Mouse (Mus musculus) kidney, postnatal 14 days (tissue): ENCODE results near the gene Rnaseh2c.
A peak's percentile ranks its signal among the peaks of the same experiment; 100 is the strongest.

Experiments
- DNase-seq: peaks from one replicate; pipeline ENCODE4 v3.0.0; 2022; ENCODE audit warnings: mixed read lengths

Rnaseh2c gene

GRCm38 (mm10) chr19:5575336-5575735 lies 26.3 kb upstream of the Rnaseh2c start:
- DNase-seq, result no peak

GRCm38 (mm10) chr19:5579971-5580370 lies 21.7 kb upstream of the Rnaseh2c start:
- DNase-seq, result no peak

DNA sequence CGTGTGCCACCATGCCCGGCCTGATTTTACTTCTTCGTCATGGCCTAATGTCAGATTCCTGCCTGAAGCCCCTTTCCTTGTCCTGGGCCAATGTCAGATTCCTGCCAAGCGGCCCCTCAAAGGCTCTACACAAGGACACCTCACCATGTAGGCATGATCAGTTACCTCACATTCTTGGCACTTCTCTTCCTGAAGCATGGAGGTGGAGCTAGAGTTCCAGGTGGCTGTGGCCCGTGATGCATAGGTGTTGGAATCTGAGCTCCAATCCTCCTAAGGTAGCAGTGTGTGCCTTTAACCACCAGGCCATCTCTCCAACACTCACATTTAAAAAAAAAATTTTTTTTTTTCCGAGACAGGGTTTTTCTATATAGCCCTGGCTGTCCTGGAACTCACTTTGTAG lies 20.9 kb upstream of the Rnaseh2c start:
- DNase-seq, result no peak

DNA sequence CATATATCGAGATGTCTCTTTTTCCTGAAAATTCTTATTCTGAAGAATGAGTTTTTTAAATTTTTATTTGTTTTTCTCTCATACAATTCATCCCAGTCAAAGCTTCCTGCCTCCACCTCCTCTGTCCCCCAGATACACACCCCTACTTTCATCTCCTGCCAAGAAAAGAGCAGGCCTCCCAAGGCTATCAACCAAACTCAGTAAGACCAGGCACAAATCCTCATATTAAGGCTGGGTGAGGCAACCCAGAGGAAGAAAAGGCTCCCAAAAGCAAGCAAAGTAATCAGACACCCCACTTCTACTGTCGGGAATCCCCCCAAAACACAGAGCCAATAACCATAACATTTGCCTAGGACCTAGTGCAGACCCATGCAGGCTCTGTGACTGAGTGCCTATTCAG lies 19.7 kb upstream of the Rnaseh2c start:
- no peak for DNase-seq

DNA sequence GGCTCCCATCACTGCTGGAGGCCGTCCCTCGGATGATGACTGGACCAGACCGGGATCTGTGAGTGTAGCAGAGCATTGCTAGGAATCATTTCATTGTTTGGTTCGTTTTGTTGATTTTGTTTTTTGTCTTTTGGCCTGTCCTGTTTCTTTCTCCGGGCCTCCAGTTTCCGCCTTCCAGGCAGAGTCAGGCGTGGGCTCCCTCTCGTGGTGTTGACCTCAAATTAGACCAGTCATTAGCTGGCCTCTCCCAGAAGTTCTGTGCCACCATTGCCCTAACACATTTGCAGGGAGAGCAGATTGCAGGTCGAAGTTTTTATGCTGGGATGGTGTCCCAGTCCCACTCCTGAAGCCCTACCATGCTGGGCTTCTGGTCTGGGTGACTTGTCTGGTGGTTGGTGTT lies 12.5 kb upstream of the Rnaseh2c start:
- no peak for DNase-seq

- no peak for DNase-seq
These were observed 9.8 kb upstream of the Rnaseh2c start for GRCm38 (mm10) chr19:5591888-5592287.

DNA sequence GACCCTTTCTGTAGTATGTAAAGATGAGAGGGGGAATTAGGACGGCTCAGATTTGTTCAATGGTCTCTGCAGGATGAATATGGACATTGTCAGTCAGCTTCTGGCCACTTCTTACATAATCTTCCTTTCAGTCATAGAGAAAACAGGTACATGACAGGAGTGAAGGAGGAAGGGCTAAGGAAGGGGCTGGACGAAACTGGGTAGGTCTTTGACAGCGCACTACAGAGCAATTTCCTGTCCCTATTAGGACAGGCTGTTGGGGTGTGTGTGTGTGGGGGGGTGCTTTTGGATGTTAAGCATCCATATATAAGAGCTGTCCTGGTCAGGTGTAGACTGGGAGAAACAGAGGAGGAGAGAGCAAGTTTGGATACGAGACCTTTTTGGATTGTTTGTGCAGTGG lies 2.4 kb upstream of the Rnaseh2c start:
- DNase-seq, result no peak

GRCm38 (mm10) chr19:5603664-5604063 lies 2.0 kb downstream of the Rnaseh2c start:
- no peak for DNase-seq

DNA sequence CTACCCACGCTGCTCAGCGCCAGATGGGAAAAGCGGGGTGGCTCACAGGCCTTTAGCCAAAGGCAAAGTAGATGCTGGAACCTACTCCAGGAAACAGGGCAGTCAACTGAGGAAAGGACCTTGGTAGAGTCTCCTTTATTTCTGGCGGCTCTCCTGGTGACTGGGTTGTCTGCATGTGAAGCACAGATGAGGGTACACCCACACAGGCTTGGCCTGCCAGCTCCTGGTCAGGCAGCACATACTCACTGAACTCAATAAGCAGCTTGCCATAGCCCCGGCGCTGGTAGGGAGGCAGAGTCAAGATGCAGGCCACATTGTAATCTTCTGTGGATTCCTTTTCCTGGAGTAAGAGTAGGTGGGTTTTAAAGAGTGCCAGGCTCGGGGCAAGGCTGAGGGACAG lies 3.5 kb downstream of the Rnaseh2c start:
- DNase-seq, result no peak

GRCm38 (mm10) chr19:5606196-5606595 lies 4.5 kb downstream of the Rnaseh2c start:
- no peak for DNase-seq

GRCm38 (mm10) chr19:5607705-5608410 lies 6.2 kb downstream of the Rnaseh2c start:
- no peak for DNase-seq

GRCm38 (mm10) chr19:5608707-5609106 lies 7.0 kb downstream of the Rnaseh2c start:
- no peak for DNase-seq

DNA sequence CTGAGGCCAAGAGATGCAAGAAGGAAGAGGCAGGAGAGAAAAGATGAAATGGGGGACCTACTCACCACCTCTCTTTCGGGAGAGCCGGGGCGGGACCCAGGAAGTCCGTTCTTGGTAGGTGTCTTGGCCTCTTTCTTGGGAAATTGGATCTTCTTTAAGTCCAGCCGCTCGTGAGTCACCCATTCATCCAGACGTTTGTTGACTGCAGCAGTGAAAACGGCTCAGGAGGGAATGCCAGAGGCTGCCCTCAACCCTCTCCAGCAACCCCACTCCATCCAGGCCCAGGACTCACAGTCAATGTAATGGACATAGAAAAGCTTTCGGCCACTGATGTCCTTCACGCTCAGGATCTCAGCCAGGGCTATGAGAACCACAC lies 7.5 kb downstream of the Rnaseh2c start:
- DNase-seq, result no peak

DNA sequence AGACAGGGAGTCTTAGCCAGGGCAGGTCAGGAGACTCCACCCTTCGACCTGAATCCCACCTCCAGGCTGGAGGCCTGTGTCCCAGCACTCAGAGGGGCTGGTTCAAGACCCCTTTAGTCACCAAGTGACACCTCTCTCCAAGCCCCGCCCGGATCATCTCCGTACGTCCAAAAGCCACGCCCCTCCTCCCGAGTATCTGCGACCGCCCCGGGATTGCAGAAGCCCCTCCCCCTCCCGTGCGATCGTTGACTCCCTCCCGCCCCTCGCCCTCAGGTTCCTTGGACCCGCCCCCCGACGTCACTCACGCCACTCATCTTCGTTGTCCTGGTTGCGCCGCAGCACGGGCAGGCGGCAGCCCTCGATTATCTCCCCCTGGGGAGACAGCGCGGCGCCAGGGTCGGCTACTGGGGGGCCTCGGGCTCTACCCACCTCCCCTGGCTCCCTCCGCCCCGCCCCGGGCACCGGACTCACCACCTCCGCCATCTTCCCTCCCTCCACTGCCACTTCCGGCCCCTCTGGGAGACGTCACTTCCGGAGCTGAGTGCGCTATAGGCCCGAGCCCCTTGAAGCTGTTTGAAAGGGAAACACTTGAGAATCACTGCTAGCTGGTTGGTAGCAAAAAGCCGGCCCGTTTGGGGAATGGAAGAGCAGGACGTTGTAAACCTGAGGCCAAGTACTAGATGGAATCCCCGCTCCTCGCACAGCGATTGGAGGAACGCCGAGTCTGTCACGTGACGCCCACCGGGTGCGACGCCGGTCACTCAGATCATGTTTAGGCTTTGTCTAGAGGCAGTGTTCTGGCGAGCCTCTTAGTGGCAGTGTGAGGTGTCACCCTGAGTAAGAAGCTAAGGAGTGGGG lies 8.1 kb downstream of the Rnaseh2c start, which contains the start of gene Kat5:
TSS of gene Kat5 (minus strand) at position 691 of the 858 bp plus-strand sequence.
- peak; percentile 94 for DNase-seq

- no peak for DNase-seq
These were observed 10.3 kb downstream of the Rnaseh2c start for GRCm38 (mm10) chr19:5611973-5612372.

DNA sequence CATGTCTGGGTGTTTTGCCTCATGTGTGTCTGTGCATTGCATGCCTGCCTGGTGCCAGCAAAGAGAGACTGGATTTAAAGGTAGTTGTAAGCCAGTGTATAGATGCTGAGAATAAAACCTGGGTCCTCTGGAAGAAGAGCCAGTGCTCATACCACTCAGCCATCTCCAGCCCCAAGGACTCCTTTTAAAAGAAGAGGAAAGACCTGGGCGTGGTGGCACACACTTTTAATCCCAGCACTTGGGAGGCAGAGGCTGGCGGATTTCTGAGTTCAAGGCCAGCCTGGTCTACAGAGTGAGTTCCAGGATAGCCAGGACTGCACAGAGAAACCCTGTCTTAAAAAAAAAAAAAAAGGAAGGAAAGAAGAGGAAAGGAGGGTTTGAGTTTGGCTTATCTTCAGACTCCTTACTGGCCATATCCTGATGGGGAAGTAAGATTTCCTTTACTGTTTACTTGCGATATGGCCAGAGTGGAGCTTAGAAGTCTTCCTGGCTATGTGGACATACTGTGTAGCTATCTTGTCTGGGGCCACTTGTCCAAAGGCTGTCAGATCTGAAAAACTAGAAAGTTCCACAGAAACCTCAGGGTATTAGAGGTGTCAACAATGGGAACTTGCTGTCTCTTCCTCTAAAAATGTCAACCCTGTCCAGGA lies 11.2 kb downstream of the Rnaseh2c start:
- DNase-seq, result no peak

DNA sequence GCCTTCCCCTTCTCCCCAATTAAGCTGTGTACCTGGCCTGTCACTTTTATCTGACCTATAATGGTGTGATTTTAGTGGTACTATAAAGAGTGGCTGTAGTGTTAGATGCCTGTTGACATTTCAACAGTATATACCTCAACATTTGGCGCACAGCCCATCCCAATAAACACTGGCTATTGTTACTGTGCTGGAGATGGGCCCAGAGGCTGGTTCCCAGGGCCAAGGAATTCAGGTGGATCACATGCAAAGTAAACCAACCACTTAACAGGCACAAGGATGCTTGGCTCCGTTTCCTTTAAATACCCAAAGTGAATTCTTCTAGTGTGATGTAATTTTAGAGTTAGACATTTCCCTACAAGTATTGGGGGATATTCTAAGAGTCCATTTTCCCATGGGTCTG lies 13.3 kb downstream of the Rnaseh2c start:
- DNase-seq, result no peak

GRCm38 (mm10) chr19:5620007-5620406 lies 18.3 kb downstream of the Rnaseh2c start:
- DNase-seq, result no peak

DNA sequence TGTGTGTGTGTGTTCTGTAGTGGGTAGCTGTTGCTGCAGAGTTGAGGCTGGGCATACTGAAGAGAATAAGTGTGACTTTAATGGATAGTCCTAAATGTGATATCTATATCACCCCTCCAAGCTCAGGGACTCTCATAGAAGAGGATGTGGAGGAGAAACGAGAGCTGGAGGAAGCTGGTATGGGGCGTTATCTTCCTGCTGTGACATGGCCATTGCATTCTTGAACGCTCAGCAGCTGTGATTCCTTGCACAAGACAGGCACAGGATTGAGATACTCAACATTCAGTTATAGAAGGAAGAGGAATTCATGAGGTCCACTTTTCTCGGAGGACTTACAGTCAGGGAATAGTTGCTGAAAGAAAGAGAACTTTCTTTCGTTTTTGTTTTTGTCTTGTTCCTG lies 20.2 kb downstream of the Rnaseh2c start:
- DNase-seq, result no peak

DNA sequence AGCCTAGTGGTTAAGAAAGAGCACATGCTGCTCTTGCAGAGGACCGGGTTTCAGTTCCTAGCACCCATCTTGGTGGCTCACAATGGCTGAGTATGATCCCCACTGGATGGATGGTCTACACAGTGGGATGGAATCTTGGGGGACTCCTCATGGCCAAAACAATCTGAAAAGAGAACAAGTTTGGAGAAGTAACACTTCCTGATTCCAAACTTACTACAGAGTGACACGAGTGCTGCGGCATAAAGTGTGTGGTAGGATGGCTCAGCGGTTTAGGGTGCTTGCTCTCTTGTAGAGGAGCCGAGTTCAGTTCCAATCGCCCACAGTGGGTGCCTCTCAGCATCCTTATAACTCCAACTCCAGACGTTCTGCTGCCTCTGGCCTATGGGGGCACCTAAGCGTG lies 23.6 kb downstream of the Rnaseh2c start:
- DNase-seq, result no peak

DNA sequence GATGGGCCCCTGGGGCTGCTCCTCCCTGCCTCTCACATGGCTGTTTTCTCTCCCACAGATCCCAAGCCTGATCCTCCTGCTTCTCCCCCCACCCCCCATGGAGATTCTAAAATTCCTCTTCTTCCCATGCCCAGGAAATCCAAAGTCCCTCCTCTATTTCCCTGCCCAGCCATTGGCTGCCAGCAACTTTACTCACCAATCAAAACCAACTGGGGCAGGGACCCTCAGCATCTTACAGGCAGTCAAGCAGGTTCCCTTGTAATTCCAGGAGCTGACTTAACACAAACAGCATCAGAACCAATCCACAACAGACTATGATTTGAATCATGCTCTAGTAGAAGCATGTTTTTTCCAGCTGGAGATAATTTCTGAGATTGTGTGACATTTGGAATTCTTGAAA lies 28.2 kb downstream of the Rnaseh2c start:
- DNase-seq, result no peak

DNA sequence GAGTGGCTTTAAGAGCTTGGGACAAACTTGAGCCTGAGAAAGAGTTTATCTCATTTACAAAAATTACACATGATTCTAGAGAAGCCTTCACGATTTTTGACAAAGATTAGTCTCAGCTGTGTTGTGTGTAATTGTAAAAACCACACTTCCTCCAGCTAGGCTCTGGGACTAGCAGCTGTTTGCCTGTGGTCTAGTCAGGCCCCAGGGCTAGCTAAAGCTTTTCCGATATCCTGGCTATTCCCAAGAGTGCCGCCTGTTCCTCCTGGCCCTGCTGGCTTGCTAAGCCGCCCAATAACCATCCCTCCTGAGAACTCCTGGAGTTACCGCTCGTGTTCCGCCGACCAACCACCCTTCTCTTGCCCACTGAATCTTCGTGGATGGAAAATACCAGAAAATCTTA lies 30.4 kb downstream of the Rnaseh2c start:
- no peak for DNase-seq

DNA sequence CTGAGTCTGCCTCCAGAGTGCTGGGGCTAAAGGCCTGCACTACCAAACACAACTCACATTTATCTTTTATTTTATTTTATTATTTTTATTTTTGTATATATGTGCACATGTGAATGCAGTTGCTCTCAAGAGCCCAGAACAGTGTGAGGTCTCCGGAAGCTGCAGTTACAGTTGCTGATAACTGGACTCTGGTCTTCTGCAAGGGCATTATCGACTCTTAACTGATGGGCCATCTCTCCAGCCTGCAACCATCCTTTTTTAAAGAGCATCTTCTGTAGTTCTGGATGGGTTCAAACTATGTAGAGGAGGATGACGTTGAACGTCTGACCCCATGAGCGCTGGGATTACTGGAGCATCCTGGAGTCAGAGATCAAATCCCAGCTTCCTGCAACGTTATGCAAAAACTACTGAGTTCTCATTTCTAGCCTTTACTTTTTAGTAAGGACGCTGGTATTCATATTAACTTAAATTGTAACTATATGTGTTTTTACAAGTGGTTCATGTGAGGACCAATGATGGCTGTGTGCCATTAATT lies 34.4 kb downstream of the Rnaseh2c start:
- DNase-seq, result no peak
